In genomic region chr5:74792936-74793335, GRCm38 (mm10) we compare ENCODE assay signal across 9 mouse cellular contexts.
DNase-seq lines count a peak whose midpoint lies in the region; ATAC-seq and TF ChIP-seq lines count a peak whose summit lies in the region.
"Had no signal": no experiment of that assay in that cellular context is flagged by ENCODE, and none has a peak within 500 bp of the region (broad histone marks: within the 10 kb centered on the region; RNA-seq: fewer than 3 reads in every experiment).

No protein-coding gene starts in this region.

- no peak for TF ChIP-seq EP300 in liver, postnatal 0 days (IDR thresholded peaks at IDR 0.05; ENCODE audit: low read depth)

- intact Hi-C loops in left cerebral cortex, postnatal 4 days (cut with DNase I), result no loop called here

- no peaks in the 10 kb centered on the region for H3K27me3 ChIP-seq in intestine, embryonic 16.5 days (replicated peaks; ENCODE audit: control insufficient read depth, insufficient read depth, low read length)
- no peaks in the 10 kb centered on the region for H3K27me3 ChIP-seq in liver, postnatal 0 days (ENCODE audit: insufficient read depth, low read length)
- no peaks in the 10 kb centered on the region; the same call in 1 of the 2 replicates for H3K27me3 ChIP-seq in forebrain, embryonic 11.5 days (ENCODE audit: control insufficient read depth, insufficient read depth, low read length)

- H3K27ac ChIP-seq in intestine, embryonic 16.5 days (ENCODE audit: low read length), result peak overlapping the region; percentile 87
- 0 out of 2 replicates have a peak overlapping the region, but pooled peaks have one; percentile 20 for H3K27ac ChIP-seq in liver, postnatal 0 days (ENCODE audit: low read depth)
- no peak overlapping the region for H3K27ac ChIP-seq in forebrain, embryonic 11.5 days (ENCODE audit: low read depth, low read length)
- H3K27ac ChIP-seq: macrophage had no signal

- TF ChIP-seq CTCF in liver, postnatal 0 days (IDR thresholded peaks at IDR 0.05; ENCODE audit: low read depth), result no peak

- WGBS in intestine, embryonic 16.5 days, result 26% methylated on average over 8 of the region's 8 CpGs
- 46% methylated on average over 8 of the region's 8 CpGs for WGBS in liver, postnatal 0 days (ENCODE audit: insufficient replicate concordance)
- 26% methylated on average over 8 of the region's 8 CpGs for WGBS in forebrain, embryonic 11.5 days

- H3K36me3 ChIP-seq in intestine, embryonic 16.5 days (ENCODE audit: control insufficient read depth, insufficient read depth, low read length), result no peaks in the 10 kb centered on the region
- no peaks in the 10 kb centered on the region for H3K36me3 ChIP-seq in liver, postnatal 0 days (replicated peaks; ENCODE audit: insufficient read depth, low read length)
- H3K36me3 ChIP-seq in forebrain, embryonic 11.5 days (ENCODE audit: control insufficient read depth, insufficient read depth, low read length), result no peaks in the 10 kb centered on the region

- H3K4me2 ChIP-seq in intestine, embryonic 16.5 days (ENCODE audit: low read depth, low read length), result no peak overlapping the region
- H3K4me2 ChIP-seq in liver, postnatal 0 days (ENCODE audit: low read depth, low read length), result no peak overlapping the region
- no peak overlapping the region; the same call in 1 of the 2 replicates for H3K4me2 ChIP-seq in forebrain, embryonic 11.5 days (ENCODE audit: low read depth, low read length, severe bottlenecking)

- peak; percentile 25 for DNase-seq in gastrocnemius, adult 18-20 months (ENCODE audit: low spot score)
- DNase-seq in gastrocnemius, postnatal 25 days, result no peak
- DNase-seq in embryo, embryonic 11 days, result peak; percentile 65
- DNase-seq in liver, postnatal 0 days, result no peak
- no peak for DNase-seq in cerebellum, postnatal 14 days
- no peak for DNase-seq in forebrain, embryonic 11.5 days (ENCODE audit: low spot score)
- no peak for DNase-seq in left cerebral cortex, postnatal 4 days

- no peak overlapping the region; the same call in 1 of the 2 replicates for H3K9ac ChIP-seq in intestine, embryonic 16.5 days (ENCODE audit: low read depth, low read length)
- H3K9ac ChIP-seq in liver, postnatal 0 days (replicated peaks), result no peak overlapping the region
- H3K9ac ChIP-seq in forebrain, embryonic 11.5 days (ENCODE audit: low read length), result no peak overlapping the region

- H3K4me3 ChIP-seq in intestine, embryonic 16.5 days (ENCODE audit: low read length), result no peak overlapping the region
- H3K4me3 ChIP-seq in liver, postnatal 0 days (ENCODE audit: low read depth, low read length), result no peak overlapping the region
- H3K4me3 ChIP-seq in forebrain, embryonic 11.5 days (ENCODE audit: low read depth, low read length), result no peak overlapping the region

- no peaks in the 10 kb centered on the region for H3K9me3 ChIP-seq in intestine, embryonic 16.5 days (ENCODE audit: control insufficient read depth, low read length)
- no peaks in the 10 kb centered on the region for H3K9me3 ChIP-seq in liver, postnatal 0 days (ENCODE audit: low read length)
- H3K9me3 ChIP-seq in forebrain, embryonic 11.5 days (ENCODE audit: control insufficient read depth, low read length), result no peaks in the 10 kb centered on the region

- ATAC-seq in intestine, embryonic 16.5 days, result peak; percentile 34
- no peak for ATAC-seq in liver, postnatal 0 days
- no peak for ATAC-seq in forebrain, embryonic 11.5 days (replicated peaks; ENCODE audit: low FRiP score)

- H3K4me1 ChIP-seq in intestine, embryonic 16.5 days (ENCODE audit: control insufficient read depth, insufficient read depth, low read length), result peaks cover 18% of the 10 kb centered on the region
- 0 out of 2 replicates have a peak, but pooled peaks cover 4% of the 10 kb centered on the region for H3K4me1 ChIP-seq in liver, postnatal 0 days (ENCODE audit: insufficient read depth)
- H3K4me1 ChIP-seq in forebrain, embryonic 11.5 days (replicated peaks; ENCODE audit: control insufficient read depth, insufficient read depth, low read length), result peaks cover 6% of the 10 kb centered on the region

Comparison
In these comparisons a context has a peak if more than half of its experiments do, and no peak if none do; other contexts are left out.
1. DNase-seq: peak in gastrocnemius, adult 18-20 months (single experiment) and embryo, embryonic 11 days (single experiment); none in gastrocnemius, postnatal 25 days (single experiment), liver, postnatal 0 days (single experiment), cerebellum, postnatal 14 days (0 of 2), forebrain, embryonic 11.5 days (single experiment) and left cerebral cortex, postnatal 4 days (single experiment).